20 mouse cellular contexts compared by ENCODE assay signal in genomic region chr5:21467387-21467786, GRCm38 (mm10). TPM values are rescaled to one million over a fixed set of nuclear protein-coding genes. Genes with fewer than 3 reads are reported as not detected.
DNase-seq lines count a peak whose midpoint lies in the region; ATAC-seq and TF ChIP-seq lines count a peak whose summit lies in the region.
"Had no signal": no experiment of that assay in that cellular context is flagged by ENCODE, and none has a peak within 500 bp of the region (broad histone marks: within the 10 kb centered on the region; RNA-seq: fewer than 3 reads in every experiment).

No protein-coding gene starts in this region.

- H3K27ac ChIP-seq in lung, embryonic 14.5 days (ENCODE audit: low read depth) = no peak overlapping the region
- 0 out of 2 replicates have a peak overlapping the region, but pooled peaks have one; percentile 23 for H3K27ac ChIP-seq in embryonic facial prominence, embryonic 13.5 days
- H3K27ac ChIP-seq in kidney, postnatal 0 days = peak overlapping the region; percentile 37; the same call in 1 of the 2 replicates
- H3K27ac ChIP-seq: forebrain, embryonic 13.5 days had no signal

- no peaks in the 10 kb centered on the region for H3K9me3 ChIP-seq in lung, embryonic 14.5 days (ENCODE audit: low read depth, low read length)
- H3K9me3 ChIP-seq in embryonic facial prominence, embryonic 13.5 days = no peaks in the 10 kb centered on the region
- H3K9me3 ChIP-seq in kidney, postnatal 0 days (replicated peaks; ENCODE audit: low read length) = no peaks in the 10 kb centered on the region
- H3K9me3 ChIP-seq: forebrain, embryonic 13.5 days; heart, embryonic 12.5 days had no signal

- TF ChIP-seq CTCF in lung, embryonic 14.5 days (IDR thresholded peaks at IDR 0.05; ENCODE audit: low read depth) = no peak
- TF ChIP-seq CTCF in kidney, postnatal 0 days (IDR thresholded peaks at IDR 0.05; ENCODE audit: low read depth) = no peak

- 50% methylated on average over 7 of the region's 7 CpGs for WGBS in lung, embryonic 14.5 days
- WGBS in embryonic facial prominence, embryonic 13.5 days = 51% methylated on average over 7 of the region's 7 CpGs
- WGBS in kidney, postnatal 0 days = 39% methylated on average over 7 of the region's 7 CpGs

- H3K4me1 ChIP-seq in lung, embryonic 14.5 days (ENCODE audit: insufficient read depth) = no peaks in the 10 kb centered on the region
- peaks cover 10% of the 10 kb centered on the region for H3K4me1 ChIP-seq in embryonic facial prominence, embryonic 13.5 days
- no peaks in the 10 kb centered on the region for H3K4me1 ChIP-seq in kidney, postnatal 0 days (replicated peaks; ENCODE audit: insufficient read depth, low read length)
- H3K4me1 ChIP-seq: forebrain, embryonic 13.5 days; heart, embryonic 12.5 days had no signal

- no peaks in the 10 kb centered on the region for H3K27me3 ChIP-seq in lung, embryonic 14.5 days (ENCODE audit: insufficient read depth, low read length)
- no peaks in the 10 kb centered on the region for H3K27me3 ChIP-seq in embryonic facial prominence, embryonic 13.5 days
- H3K27me3 ChIP-seq in kidney, postnatal 0 days (ENCODE audit: insufficient read depth, low read length) = no peaks in the 10 kb centered on the region
- H3K27me3 ChIP-seq: forebrain, embryonic 13.5 days; heart, embryonic 12.5 days had no signal

- peak; percentile 5 for DNase-seq in lung, embryonic 14.5 days
- DNase-seq in lung, postnatal 14 days = no peak
- peak; percentile 79 for DNase-seq in kidney, postnatal 0 days (ENCODE audit: low spot score)
- DNase-seq in retina, embryonic 14.5 days (ENCODE audit: low spot score) = peak; percentile 35
- DNase-seq in c-Kit-positive CD71-positive TER-119-positive erythroid progenitor cells, embryonic 14.5 days (ENCODE audit: low spot score) = no peak
- no peak for DNase-seq in cerebellum, postnatal 36 days
- DNase-seq: adrenal gland, postnatal 10 days; B cell, adult 2 months; cerebellum, adult 2 months; heart, postnatal 36 days; layer of hippocampus, adult 9-11 months; lung, adult 18-20 months; right cerebral cortex, postnatal 25 days; thymus, postnatal 4 days had no signal

- H3K4me3 ChIP-seq in lung, embryonic 14.5 days (ENCODE audit: low read depth, low read length) = no peak overlapping the region
- no peak overlapping the region for H3K4me3 ChIP-seq in embryonic facial prominence, embryonic 13.5 days
- H3K4me3 ChIP-seq in kidney, postnatal 0 days (replicated peaks; ENCODE audit: low read depth, low read length) = no peak overlapping the region
- H3K4me3 ChIP-seq: forebrain, embryonic 13.5 days; heart, embryonic 12.5 days had no signal

- H3K4me2 ChIP-seq in lung, embryonic 14.5 days = no peak overlapping the region
- H3K4me2 ChIP-seq in embryonic facial prominence, embryonic 13.5 days = no peak overlapping the region
- H3K4me2 ChIP-seq in kidney, postnatal 0 days (ENCODE audit: low read length) = no peak overlapping the region
- H3K4me2 ChIP-seq: forebrain, embryonic 13.5 days; heart, embryonic 12.5 days had no signal

- H3K9ac ChIP-seq in lung, embryonic 14.5 days = no peak overlapping the region
- no peak overlapping the region for H3K9ac ChIP-seq in embryonic facial prominence, embryonic 13.5 days
- H3K9ac ChIP-seq in kidney, postnatal 0 days (ENCODE audit: low read depth, low read length) = no peak overlapping the region
- H3K9ac ChIP-seq: forebrain, embryonic 13.5 days; heart, embryonic 12.5 days had no signal

- H3K36me3 ChIP-seq in lung, embryonic 14.5 days (ENCODE audit: insufficient read depth) = no peaks in the 10 kb centered on the region
- H3K36me3 ChIP-seq in embryonic facial prominence, embryonic 13.5 days = no peaks in the 10 kb centered on the region
- H3K36me3 ChIP-seq in kidney, postnatal 0 days (ENCODE audit: insufficient read depth, low read length) = no peaks in the 10 kb centered on the region
- H3K36me3 ChIP-seq: heart, embryonic 12.5 days had no signal

- peak; percentile 52; the same call in 1 of the 2 replicates for ATAC-seq in lung, embryonic 14.5 days (ENCODE audit: insufficient read depth)
- ATAC-seq in embryonic facial prominence, embryonic 13.5 days (ENCODE audit: insufficient number of reproducible peaks, insufficient read depth, low FRiP score, low TSS enrichment, low read depth) = no peak
- ATAC-seq in kidney, postnatal 0 days (replicated peaks; ENCODE audit: low FRiP score, low read depth) = no peak; the same call in 1 of the 2 replicates
- ATAC-seq: forebrain, embryonic 13.5 days; hindbrain, embryonic 16.5 days; intestine, postnatal 0 days had no signal

RNA-seq across cellular contexts. Expression of gene Fam185a, which starts 42.6 kb away (rescaled TPM):
- polyA plus RNA-seq in lung, embryonic 14.5 days (2014; fragmentation: Nextera tagmentation; extraction: Ambion mirVana) = 5.7 and 5.9 TPM in 2 replicates
- 5.1 and 5.3 TPM in 2 replicates for polyA plus RNA-seq in embryonic facial prominence, embryonic 13.5 days (2015; fragmentation: Nextera tagmentation; extraction: Ambion mirVana)
- polyA plus RNA-seq in kidney, postnatal 0 days (2015; fragmentation: Nextera tagmentation; extraction: Ambion mirVana) = 4.9 and 5.1 TPM in 2 replicates

RNA-seq across cellular contexts. Expression of gene Ccdc146, which starts 42.9 kb away (rescaled TPM):
- polyA plus RNA-seq in lung, embryonic 14.5 days (2014; fragmentation: Nextera tagmentation; extraction: Ambion mirVana) = 0.09 and 0.18 TPM in 2 replicates
- polyA plus RNA-seq in embryonic facial prominence, embryonic 13.5 days (2015; fragmentation: Nextera tagmentation; extraction: Ambion mirVana) = not detected in 2 replicates
- polyA plus RNA-seq in kidney, postnatal 0 days (2015; fragmentation: Nextera tagmentation; extraction: Ambion mirVana) = 0.09 TPM in 1 of 2 replicates, not detected in the other
- polyA plus RNA-seq: liver, adult 2 months had no signal

Comparison
In these comparisons a context has a peak if more than half of its experiments do, and no peak if none do; other contexts are left out.
1. DNase-seq: peak in lung, embryonic 14.5 days (single experiment), kidney, postnatal 0 days (single experiment) and retina, embryonic 14.5 days (single experiment); none in lung, postnatal 14 days (single experiment), c-Kit-positive CD71-positive TER-119-positive erythroid progenitor cells, embryonic 14.5 days (single experiment) and cerebellum, postnatal 36 days (0 of 2).